Mouse (Mus musculus) ovary, postnatal 36 days (tissue): ENCODE data around the gene Zbtb45.

Experiments used
- DNase-seq: peaks from one replicate; pipeline ENCODE4 v3.0.0; 2022; ENCODE audit warnings: low spot score, mixed read lengths

Zbtb45 gene

DNA sequence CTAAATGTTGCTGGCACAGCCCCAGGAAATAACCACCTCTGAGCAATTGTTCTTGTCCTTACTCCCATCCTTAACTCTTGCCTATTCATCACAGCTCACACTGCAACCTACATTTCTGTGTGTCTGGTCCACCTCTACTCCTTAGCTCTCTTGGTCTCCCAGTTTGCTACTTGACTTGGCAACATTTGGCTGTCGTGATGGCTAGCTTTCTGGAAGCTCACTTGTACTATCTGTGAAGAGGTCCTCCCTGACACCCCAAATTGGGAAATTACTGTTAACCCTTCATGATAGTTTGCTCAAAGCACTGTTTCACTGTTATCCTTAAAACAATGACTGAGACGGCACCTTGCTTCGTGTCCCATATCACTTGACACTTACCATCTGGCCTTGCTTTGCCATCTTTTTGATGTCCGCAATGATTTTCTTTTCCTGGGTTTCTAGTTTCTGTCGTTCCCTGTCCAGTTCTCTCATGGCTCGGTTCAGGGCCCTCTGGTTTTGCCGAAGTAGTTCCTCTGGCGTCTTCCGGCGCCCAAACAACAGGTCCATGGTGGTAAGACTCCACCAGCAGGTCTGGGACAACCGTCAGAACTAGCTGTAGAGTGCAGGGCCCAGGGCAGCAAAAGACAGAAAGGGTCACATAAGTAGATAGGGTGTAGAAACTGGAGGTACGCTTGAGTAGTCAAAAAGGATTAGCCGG is 23.8 kb upstream of the Zbtb45 start:
- no peak for DNase-seq

- no peak for DNase-seq
Observed at GRCm38 (mm10) chr7:13032541-13032940, 22.7 kb upstream of the Zbtb45 start.

DNA sequence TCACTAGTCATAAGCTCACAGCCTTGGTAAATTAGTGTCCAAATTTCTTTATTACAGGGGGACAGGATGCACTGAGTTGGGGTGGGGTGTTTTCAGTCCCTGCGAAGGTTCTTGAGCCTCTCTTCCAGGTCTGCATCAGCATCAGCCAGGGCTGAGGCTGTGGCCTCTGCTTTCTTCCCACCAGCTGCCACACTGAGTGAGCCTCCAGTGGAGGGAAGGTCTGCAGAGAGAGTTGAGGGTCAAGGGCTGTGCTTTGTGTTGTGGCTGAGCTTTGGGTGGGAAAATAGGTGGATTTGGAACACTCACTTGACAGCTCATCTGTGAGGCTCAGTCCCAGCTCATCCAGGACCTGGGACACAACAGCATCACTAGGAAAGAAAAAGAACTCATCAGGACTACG is 22.1 kb upstream of the Zbtb45 start:
- no peak for DNase-seq

GRCm38 (mm10) chr7:13031069-13031468 is 21.2 kb upstream of the Zbtb45 start:
- DNase-seq = no peak

GRCm38 (mm10) chr7:13028986-13029385 is 19.2 kb upstream of the Zbtb45 start:
- no peak for DNase-seq

GRCm38 (mm10) chr7:13025511-13026112 is 15.8 kb upstream of the Zbtb45 start:
- no peak for DNase-seq

GRCm38 (mm10) chr7:13024805-13025204 is 15.0 kb upstream of the Zbtb45 start:
- DNase-seq = peak; percentile 77

- DNase-seq = peak; percentile 94
Observed at GRCm38 (mm10) chr7:13023928-13024731, 14.3 kb upstream of the Zbtb45 start.

GRCm38 (mm10) chr7:13022773-13023535 is 13.1 kb upstream of the Zbtb45 start:
- peak; percentile 83 for DNase-seq

DNA sequence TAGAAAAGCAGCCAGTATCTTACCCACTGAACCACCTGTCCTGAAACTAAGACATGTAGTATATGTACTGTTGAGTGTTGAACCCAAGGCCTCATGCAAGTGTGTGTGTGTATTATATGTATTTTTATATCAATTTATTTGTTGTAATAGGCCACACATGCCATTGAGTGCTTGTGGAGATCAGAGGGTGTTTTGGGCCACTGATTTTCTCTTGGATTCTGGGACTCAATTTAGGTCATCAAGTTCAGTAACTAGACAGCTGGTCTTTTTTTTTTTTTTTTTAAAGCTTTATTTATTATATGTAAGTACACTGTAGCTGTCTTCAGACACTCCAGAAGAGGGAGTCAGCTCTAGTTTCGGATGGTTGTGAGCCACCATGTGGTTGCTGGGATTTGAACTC is 5.4 kb upstream of the Zbtb45 start:
- no peak for DNase-seq

DNA sequence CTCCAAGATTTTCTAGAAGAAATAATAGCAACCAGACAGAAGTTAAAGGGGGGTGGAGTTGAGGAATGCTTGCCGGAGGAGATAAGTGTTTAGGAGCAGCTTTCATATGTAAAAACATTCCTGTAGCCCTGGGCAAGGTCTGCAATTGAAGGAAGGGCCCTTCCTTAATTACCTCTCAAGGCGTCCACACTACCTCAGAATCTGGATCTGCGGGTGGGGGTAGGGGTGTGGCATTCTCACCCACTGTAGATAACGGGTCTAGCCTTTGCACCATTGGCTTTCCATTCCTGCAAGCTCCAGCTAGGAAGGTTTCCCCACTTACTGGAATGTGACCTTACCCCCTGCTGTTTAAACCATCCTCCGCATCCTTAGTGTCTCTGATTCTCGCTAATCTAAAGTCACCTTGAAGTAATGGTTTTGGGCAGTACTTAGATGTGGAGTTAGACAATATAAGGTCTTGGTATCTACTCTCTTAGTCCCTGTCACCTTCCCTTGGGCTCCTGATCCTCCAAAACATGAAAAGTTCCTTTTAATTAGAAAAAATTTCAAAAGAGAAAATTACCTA is 4.5 kb upstream of the Zbtb45 start:
- no peak for DNase-seq

GRCm38 (mm10) chr7:13013671-13014070 is 3.8 kb upstream of the Zbtb45 start:
- DNase-seq = no peak

DNA sequence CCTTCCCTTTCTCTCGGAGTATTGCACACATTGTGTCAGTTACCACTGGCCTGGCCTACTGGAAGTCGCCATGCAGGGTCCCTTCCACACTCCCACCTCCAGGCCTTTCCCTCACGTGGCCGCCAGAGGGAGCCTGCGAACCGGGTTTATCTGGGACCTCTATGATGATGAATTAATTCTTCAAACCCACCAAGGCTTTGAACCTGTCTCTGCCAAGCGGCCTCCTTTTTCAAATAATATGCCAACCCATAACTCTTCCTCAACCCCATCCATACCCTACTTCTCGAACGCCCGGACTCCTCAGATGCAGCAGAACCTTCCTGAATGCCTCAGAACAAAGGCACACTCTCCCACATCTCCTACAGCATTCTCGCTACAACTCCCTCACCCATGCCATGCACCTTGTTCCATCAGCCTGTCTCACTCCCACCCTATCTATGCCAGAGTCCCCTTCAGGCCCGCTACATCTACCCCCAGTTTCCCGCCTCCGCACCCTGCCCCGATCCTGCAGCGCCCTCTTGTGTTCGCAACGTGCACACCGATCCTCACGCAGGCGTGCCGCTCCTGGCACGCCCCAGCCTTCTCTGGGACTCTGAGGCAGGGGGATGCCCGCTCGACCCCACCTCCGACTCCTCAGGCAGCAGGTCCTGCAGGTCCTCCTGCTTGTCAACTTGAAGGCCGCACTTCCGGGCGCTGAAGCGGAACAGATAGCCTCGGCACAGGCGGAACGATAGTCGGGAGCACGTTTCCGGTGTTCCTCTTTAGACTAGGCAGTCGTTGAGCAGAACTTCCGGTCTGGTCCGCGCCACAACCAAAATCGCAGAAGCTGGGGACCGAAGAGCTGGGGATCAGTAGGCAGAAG is 460 bp downstream of the Zbtb45 start:
- DNase-seq = peak; percentile 90

- DNase-seq = no peak
Observed at GRCm38 (mm10) chr7:13007341-13008092, 2.3 kb downstream of the Zbtb45 start.

GRCm38 (mm10) chr7:13006531-13006930 is 3.3 kb downstream of the Zbtb45 start:
- no peak for DNase-seq

- DNase-seq = no peak
Observed at GRCm38 (mm10) chr7:13006011-13006410, 3.8 kb downstream of the Zbtb45 start.

DNA sequence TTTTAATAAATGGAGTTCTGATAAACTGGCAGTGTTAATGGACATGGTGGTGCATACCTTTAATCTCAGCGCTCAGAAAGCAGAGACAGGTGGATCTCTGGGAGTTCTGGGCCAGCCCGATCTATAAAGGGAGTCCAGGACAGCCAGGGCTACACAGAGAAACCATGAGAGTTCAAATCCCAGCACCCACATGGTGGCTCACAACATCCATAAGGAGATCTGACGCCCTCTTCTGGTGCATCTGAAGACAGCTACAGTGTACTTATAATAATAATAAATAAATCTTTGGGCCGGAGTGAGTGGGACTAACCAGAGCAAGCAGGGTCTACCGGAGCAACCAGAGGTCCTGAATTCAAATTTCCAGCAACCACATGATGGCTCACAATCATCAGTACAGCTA is 6.5 kb downstream of the Zbtb45 start:
- no peak for DNase-seq

GRCm38 (mm10) chr7:13001584-13001983 is 8.2 kb downstream of the Zbtb45 start:
- no peak for DNase-seq

- DNase-seq = no peak
Observed at GRCm38 (mm10) chr7:12998851-12999250, 11.0 kb downstream of the Zbtb45 start, which contains the start of gene Trim28. Gene Trim28 (plus strand): TSS chr7:12999114.

DNA sequence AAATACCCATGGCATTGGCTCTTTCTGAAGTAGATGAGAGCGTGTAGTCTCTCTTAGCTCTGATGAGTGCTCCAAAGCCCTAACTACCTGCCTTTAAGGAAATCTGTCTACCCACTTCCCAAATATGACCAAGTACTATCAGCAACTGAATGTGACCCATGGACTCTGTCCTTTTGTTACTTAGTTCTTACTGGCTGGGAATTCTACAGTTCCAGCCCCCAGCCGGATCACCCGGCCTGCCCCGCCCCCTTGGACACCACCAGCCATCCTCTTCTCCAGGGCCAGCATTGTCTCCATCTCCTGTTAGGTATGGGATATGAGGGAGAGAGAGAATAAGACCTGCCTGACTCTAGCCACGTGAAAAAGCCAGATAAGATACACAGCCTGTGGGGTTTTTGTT is 11.8 kb downstream of the Zbtb45 start, which contains the start of gene Slc27a5:
Slc27a5 (minus strand) TSS at position 140 of the 400 bp plus-strand sequence.
- no peak for DNase-seq
